Mouse (Mus musculus) forebrain, embryonic 11.5 days (tissue): ENCODE measurements around the gene A630095E13Rik. TPM values are rescaled to one million over a fixed set of nuclear protein-coding genes. Genes with fewer than 3 reads are reported as not detected.
"Not testable (repeated sequence)": the region's sequence is repeated elsewhere in the genome, so short reads cannot be mapped to it uniquely, and the experiment has no call there.

Experiments used
- ATAC-seq: fragments of 200-750 bp; cut with Nextera tagmentation; replicated peaks from 2 replicates; pipeline ENCODE4 v1.8.0; 2017; ENCODE audit warnings: moderate TSS enrichment; ENCODE audit not compliant: low FRiP score
- DNase-seq: peaks from one replicate; pipeline ENCODE4 v3.0.0-alpha.2; 2017; ENCODE audit warnings: low spot score
- H3K27ac ChIP-seq: fragments of 300-500 bp; sonication (generic); 2 replicates; pipeline ENCODE4 v1.5.1; 2014; ENCODE audit warnings: low read depth, low read length
- H3K27me3 ChIP-seq: fragments of 300-500 bp; sonication (generic); 2 replicates; pipeline ENCODE4 v1.6.1; 2014; ENCODE audit warnings: mild to moderate bottlenecking, low read length, mixed read lengths; ENCODE audit not compliant: control insufficient read depth, insufficient read depth
- H3K36me3 ChIP-seq: fragments of 300-500 bp; sonication (generic); 2 replicates; pipeline ENCODE4 v1.6.1; 2014; ENCODE audit warnings: mild to moderate bottlenecking, low read length, moderate library complexity, mixed read lengths; ENCODE audit not compliant: control insufficient read depth, insufficient read depth
- H3K4me1 ChIP-seq: fragments of 300-500 bp; sonication (generic); replicated peaks from 2 replicates; pipeline ENCODE4 v1.6.1; 2014; ENCODE audit warnings: low read length, mixed read lengths; ENCODE audit not compliant: control insufficient read depth, insufficient read depth
- H3K4me2 ChIP-seq: fragments of 300-500 bp; sonication (generic); 2 replicates; pipeline ENCODE4 v1.6.1; 2014; ENCODE audit warnings: low read depth, mild to moderate bottlenecking, low read length, moderate library complexity, mixed read lengths; ENCODE audit not compliant: severe bottlenecking
- H3K4me3 ChIP-seq: fragments of 300-500 bp; sonication (generic); 2 replicates; pipeline ENCODE4 v1.5.1; 2014; ENCODE audit warnings: low read depth, low read length
- H3K9ac ChIP-seq: fragments of 300-500 bp; sonication (generic); 2 replicates; pipeline ENCODE4 v1.6.1; 2014; ENCODE audit warnings: low read length
- H3K9me3 ChIP-seq: fragments of 300-500 bp; sonication (generic); 2 replicates; pipeline ENCODE4 v1.6.1; 2016; ENCODE audit warnings: low read length, mixed read lengths; ENCODE audit not compliant: control insufficient read depth
- WGBS: fragments of 180-500 bp; shearing (Covaris S2); extraction: QIAGEN DNeasy Blood & Tissue Kit; methylation state at CpG from one replicate; pipeline ENCODE4 v1.1.7; 2014; 5-methylcytosine and 5-hydroxymethylcytosine counted together
- polyA plus RNA-seq: library from polyadenylated mRNA; unstranded; fragments of >200 nt; fragmentation: Nextera tagmentation; extraction: Ambion mirVana; gene quantifications from 2 replicates; pipeline ENCODE4 v1.2.1, GENCODE M21; 2014

Gene A630095E13Rik
- not detected in 2 replicates for polyA plus RNA-seq

DNA sequence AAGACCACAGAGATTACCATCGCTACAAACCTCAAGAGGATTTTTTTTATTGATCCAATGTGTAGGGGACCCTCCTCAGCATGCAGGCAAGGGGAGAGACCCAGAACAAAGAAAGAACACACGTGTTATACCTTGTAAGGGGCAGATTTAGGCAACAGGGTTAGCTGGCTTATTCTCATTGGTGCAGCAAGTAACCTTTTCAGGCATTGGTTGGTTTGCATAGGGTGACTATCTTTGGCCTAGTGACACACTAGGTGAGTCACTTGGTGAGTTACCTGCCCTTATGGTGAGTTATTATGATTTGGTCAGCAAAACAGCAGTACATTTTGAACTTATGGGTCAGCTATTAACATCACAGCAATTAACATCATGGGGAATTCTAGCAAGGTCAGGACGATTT, at the start of gene A630095E13Rik:
Gene A630095E13Rik (minus strand): TSS at position 101 of the 400 bp plus-strand sequence.
- H3K4me3 ChIP-seq, ATAC-seq, H3K9me3 ChIP-seq, H3K9ac ChIP-seq, H3K27me3 ChIP-seq, DNase-seq, H3K4me2 ChIP-seq, H3K36me3 ChIP-seq, H3K4me1 ChIP-seq, H3K27ac ChIP-seq: not testable (repeated sequence)
- WGBS = 73% methylated on average over 3 of the region's 3 CpGs

DNA sequence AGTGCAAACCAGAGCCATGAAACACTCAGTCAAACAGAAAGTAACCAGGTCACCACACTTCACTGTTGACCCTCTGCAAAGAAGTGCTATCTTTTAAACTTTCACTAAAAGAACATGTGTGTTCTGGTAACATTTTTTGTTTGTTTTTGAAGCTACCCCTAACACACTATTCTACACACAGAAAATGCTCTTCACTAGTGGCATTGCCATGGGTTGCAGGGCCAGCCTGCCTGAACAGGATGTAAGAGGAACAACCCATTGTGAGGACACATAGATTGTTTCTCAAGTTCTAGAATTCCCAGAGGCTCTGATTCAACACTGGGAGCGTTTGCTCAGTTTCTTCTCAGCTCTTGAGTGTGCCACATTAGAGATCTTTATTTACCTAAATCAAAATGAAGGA, 49.7 kb upstream of the A630095E13Rik start, which contains the start of gene Acrv1:
Gene Acrv1 (plus strand): TSS at position 301 of the 400 bp plus-strand sequence.
- no peak for ATAC-seq
- DNase-seq = no peak

DNA sequence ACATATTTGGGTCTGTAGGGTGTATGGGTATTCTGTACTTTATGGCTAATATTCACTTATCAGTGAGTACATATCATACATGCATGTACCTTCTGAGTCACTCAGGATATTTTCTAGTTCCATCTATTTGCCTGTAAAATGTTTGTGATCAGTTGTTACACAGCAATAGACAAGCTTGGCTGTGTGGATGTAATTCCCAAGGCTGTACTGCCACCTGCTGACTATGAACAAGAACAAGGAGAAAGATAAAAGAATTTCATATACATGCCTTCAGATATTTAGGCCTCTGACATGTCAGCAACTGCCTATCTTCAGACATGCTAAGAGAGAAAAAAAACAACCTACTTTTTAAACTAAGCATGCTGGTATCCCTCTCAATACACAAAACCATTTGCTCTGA, 44.2 kb upstream of the A630095E13Rik start:
- DNase-seq = no peak

More for the DNA sequence above, 49.7 kb upstream of the A630095E13Rik start, which contains the start of gene Acrv1:
- Histone ChIP-seq H3K4me1 (no peaks in the 10 kb centered on the region), H3K27me3 (no peaks in the 10 kb centered on the region), H3K27ac (no peak within 1 kb of the TSS), H3K4me3 (no peak within 1 kb of the TSS), H3K9ac (no peak within 1 kb of the TSS), H3K9me3 (no peaks in the 10 kb centered on the region), H3K36me3 (no peaks in the 10 kb centered on the region), H3K4me2 (no peak within 1 kb of the TSS)
- WGBS = 61% methylated on average over 1 of the region's 1 CpGs

DNA sequence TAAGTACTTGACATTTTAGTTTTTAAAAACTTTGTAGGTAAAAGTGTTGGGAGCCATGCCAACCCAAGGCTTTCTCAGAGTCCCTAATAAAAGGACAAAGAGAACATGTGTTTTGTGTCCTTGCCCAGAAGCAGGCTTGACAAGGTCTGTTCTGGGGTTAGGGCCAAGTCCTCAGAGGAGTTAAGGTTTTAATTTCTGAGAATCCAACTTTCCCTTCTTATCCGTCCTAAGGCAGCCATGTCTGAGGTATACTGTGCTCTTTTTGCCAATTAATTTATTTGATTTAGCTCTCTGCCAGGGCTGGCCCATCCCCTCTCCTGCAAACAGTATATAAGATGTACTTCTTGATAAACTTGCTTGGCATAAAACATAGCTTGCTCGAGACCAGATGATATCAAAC, 38.2 kb upstream of the A630095E13Rik start:
- H3K9me3 ChIP-seq = no peaks in the 10 kb centered on the region
- ATAC-seq (no peak), DNase-seq (no peak)
- H3K9ac ChIP-seq = no peak overlapping the region
- WGBS = 86% methylated on average over 2 of the region's 2 CpGs
- no peaks in the 10 kb centered on the region for H3K4me1 ChIP-seq
- H3K27me3 ChIP-seq = no peaks in the 10 kb centered on the region
- no peak overlapping the region for H3K4me3 ChIP-seq
- no peak overlapping the region for H3K4me2 ChIP-seq
- no peak overlapping the region for H3K27ac ChIP-seq
- H3K36me3 ChIP-seq = no peaks in the 10 kb centered on the region

More for the DNA sequence above, 44.2 kb upstream of the A630095E13Rik start:
- Histone ChIP-seq H3K9ac (no peak overlapping the region), H3K27me3 (no peaks in the 10 kb centered on the region), H3K9me3 (no peaks in the 10 kb centered on the region), H3K36me3 (no peaks in the 10 kb centered on the region), H3K27ac (no peak overlapping the region), H3K4me3 (no peak overlapping the region), H3K4me1 (no peaks in the 10 kb centered on the region), H3K4me2 (no peak overlapping the region)
- no peak for ATAC-seq

Other genes starting within 250 kb of the A630095E13Rik start
- not detected in 2 replicates for gene Gm7257, start 211.5 kb downstream of the A630095E13Rik start, polyA plus RNA-seq
- gene Gm9513, start 167.7 kb downstream of the A630095E13Rik start, polyA plus RNA-seq = not detected in 2 replicates
- gene Gm5615, start 101.4 kb downstream of the A630095E13Rik start, polyA plus RNA-seq = not detected in 2 replicates
- not detected in 2 replicates for gene Gm17689, start 60.7 kb downstream of the A630095E13Rik start, polyA plus RNA-seq
- not detected in 2 replicates for gene Acrv1, start 49.8 kb upstream of the A630095E13Rik start, polyA plus RNA-seq
- 68.5 and 68.6 TPM in 2 replicates for gene Chek1, start 83.7 kb upstream of the A630095E13Rik start, polyA plus RNA-seq
- gene Stt3a, start 124.3 kb upstream of the A630095E13Rik start, polyA plus RNA-seq = 158 and 163 TPM in 2 replicates
- 89.8 and 95.9 TPM in 2 replicates for gene Ei24, start 154.0 kb upstream of the A630095E13Rik start, polyA plus RNA-seq
- gene Fez1, start 178.5 kb upstream of the A630095E13Rik start, polyA plus RNA-seq = 341 and 350 TPM in 2 replicates